8 mouse cellular contexts compared by ENCODE assay signal in genomic region chr2:114427426-114428157, GRCm38 (mm10).
DNase-seq lines count a peak whose midpoint lies in the region; ATAC-seq lines count a peak whose summit lies in the region.

No protein-coding gene starts in this region.

- DNase-seq in layer of hippocampus, adult 11-12 months (ENCODE audit: low spot score) = peak; percentile 6
- no peak for DNase-seq in layer of hippocampus, adult 9-10 months (ENCODE audit: low spot score)
- DNase-seq in cerebellum, adult 9-11 months = peak; percentile 4
- peak; percentile 15 to 41 for DNase-seq in kidney, postnatal 25 days
- DNase-seq in ovary, postnatal 14 days (ENCODE audit: low spot score) = peak; percentile 56
- no peak for DNase-seq in spleen, postnatal 14 days (ENCODE audit: low spot score in 2 of 2)
- no peak for DNase-seq in MN1 (ENCODE audit: low spot score)

- no peak for ATAC-seq in activated CD4-positive, CD25-positive, alpha-beta regulatory T cell, adult 4 months

Comparison
In these comparisons a context has a peak if more than half of its experiments do, and no peak if none do; other contexts are left out.
1. DNase-seq: peak in layer of hippocampus, adult 11-12 months (single experiment), cerebellum, adult 9-11 months (single experiment), kidney, postnatal 25 days (2 of 2) and ovary, postnatal 14 days (single experiment); none in layer of hippocampus, adult 9-10 months (single experiment), spleen, postnatal 14 days (0 of 2) and MN1 (single experiment).